Mouse (Mus musculus) c-Kit-positive CD71-negative TER-119-negative erythroid progenitor cells, embryonic 14.5 days (primary cell): ENCODE results near the gene Rimklb.
A peak's percentile ranks its signal among the peaks of the same experiment; 100 is the strongest.
"Not testable (repeated sequence)": the region's sequence is repeated elsewhere in the genome, so short reads cannot be mapped to it uniquely, and the experiment has no call there.

Experiments
- DNase-seq: peaks from one replicate; pipeline ENCODE4 v3.0.0-alpha.2; 2013; ENCODE audit warnings: low read depth

Rimklb gene

DNA sequence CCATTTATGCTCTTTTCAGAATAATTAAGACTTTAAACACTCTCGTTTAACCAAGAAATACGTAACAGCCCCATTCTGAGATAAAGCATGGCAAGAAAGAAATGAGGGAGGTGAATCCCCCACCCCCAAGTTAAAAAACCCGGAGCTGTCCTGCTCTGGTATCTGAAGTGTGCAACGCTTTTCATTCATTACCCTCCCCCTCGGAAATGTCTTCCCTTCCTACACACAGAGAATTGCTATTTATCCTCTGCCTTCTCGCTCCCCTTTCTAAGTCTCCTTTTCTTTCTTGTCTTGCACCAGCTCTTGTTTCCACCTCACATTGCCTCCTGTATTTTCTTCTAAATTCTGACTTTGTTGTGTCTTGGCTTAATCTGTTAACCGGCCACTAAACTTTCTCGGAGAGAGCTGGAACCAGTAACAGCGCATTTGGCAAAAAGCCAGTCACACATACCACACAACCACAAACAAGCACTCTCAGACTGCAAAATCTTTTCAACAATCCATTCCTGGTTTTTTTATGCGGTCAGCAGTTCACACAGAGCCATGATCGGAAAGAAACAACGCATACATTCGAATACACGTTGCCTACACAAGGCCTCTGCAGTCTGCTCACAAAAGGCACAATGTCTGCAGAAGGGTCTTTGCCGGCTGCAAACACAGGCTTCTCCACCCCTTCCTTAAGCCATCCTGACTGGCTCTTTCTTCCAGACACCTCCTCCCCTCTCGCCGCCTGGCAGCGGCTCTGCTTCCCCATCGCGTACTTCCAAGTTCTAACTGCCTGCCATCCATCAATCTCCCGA is 3.3 kb downstream of the Rimklb start:
- DNase-seq: no peak

- DNase-seq: no peak
Measured at GRCm38 (mm10) chr6:122493799-122494472, 4.6 kb downstream of the Rimklb start.

DNA sequence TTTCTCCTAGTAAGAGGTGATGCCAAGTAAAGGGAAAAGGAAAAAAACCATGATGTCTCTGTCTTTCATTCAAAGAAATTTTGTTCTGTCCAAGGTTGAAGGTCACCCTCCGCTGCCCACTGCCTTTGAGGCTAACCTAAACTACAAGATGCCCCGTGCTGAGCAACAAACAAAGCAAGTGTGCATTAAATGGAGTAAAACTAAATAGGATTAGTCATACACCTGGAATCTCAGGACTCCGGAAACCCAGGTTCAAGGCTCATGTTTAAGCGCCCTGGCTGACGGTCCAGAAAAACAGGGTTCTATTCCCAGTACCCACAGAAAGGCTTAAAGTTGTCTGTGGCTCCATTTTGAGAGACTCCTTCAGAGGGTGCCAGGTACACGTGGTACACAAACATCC is 6.1 kb downstream of the Rimklb start:
- DNase-seq: no peak

- peak; percentile 20 for DNase-seq
Measured at GRCm38 (mm10) chr6:122491557-122491956, 7.0 kb downstream of the Rimklb start.

DNA sequence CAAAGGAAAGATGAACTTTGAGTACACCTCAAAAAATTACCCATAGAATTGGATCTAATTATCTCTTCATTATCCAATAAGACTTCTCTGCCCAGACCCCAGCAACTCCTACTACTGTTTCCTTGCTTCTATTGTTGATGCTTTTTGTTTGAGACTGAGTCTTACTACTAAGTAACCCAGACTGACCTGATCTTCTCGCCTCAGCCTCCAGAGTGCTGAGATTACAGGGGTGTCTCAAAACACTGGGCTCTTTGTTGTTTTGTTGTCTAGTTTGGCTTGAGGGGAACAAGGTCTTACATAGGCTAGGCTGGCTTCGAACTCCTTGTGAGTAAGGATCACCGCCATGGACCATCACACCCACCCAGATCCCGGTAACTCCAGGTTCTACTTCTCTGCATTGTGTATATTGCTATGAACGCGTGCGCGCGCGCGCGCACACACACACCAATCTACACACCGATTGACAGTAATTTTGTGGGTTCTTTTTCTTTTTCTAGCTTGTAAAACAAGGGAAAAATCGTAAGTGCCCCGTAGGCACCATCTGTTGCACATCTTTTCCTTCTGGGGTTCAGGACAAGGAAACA is 7.5 kb downstream of the Rimklb start:
- no peak for DNase-seq

- no peak for DNase-seq
Measured at GRCm38 (mm10) chr6:122486297-122487117, 12.1 kb downstream of the Rimklb start.

GRCm38 (mm10) chr6:122485401-122486296 is 12.9 kb downstream of the Rimklb start:
- DNase-seq: no peak

DNA sequence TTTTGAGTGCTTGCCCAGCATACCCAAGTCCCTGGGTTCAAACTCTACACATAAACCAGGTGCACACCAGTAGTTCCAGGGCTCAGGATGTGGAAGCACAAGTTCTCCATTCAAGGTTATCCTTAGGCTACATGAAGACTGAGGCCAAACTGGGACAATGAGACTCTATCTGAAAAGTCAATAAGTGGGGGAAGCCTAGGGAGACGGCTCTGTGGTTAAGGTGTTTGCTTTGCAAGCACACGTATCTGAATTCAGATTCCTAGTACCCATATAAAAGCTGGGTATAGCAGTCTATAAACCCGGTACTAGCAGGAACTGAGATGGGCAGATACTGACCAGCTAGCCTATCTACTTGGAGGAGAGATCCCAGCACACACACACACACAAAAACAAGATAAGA is 20.5 kb downstream of the Rimklb start:
- DNase-seq: no peak

- DNase-seq: not testable (repeated sequence)
Measured at GRCm38 (mm10) chr6:122471461-122471860, 27.1 kb downstream of the Rimklb start.

DNA sequence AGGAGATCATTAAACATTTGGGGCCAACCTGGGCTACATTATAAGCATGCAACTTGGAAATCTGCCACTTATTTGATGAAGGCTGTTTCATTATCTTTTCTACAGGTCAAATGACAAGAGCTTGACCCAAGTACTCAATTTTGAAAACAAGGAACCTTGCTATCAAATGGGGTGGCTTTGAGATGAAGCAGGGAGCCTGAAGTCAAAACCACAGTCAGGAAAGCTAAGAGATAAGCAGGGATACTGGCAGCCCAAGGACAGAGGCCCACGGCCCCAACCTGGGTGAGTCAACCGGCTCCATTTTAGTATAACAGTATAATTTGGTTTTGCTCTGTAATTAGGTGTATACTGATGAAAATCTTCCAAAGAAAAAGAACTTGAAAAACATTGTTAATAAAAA is 28.3 kb downstream of the Rimklb start:
- no peak for DNase-seq

DNA sequence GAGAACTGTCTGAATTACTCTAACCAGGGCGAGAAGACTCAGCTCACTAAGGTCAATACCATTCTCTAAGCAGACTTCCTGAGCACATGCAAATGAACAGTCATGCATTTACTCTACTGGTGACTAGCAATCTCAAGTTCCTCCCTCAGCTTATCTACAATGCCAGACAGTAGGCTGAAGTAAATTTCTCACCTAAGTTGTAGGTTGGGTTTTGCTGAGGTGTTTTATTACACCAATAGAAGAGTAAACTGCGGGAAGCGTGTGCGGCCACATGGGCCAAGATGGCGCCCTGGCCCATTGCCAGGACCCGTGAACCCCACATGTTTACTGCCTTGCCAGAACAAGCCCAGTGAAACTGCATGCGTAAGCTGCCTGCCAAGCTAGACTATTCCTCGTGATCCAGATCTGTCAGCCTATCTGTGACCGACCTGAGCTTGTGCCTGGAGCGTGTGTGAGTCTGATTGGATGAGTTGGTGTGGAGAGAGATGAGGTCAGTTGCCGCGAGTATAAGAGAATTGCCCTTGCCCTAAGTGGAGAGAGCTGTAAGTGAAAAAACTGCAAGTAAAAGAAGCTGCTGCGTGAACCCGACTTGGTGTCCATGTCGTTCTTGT is 29.4 kb downstream of the Rimklb start:
- DNase-seq: no peak

DNA sequence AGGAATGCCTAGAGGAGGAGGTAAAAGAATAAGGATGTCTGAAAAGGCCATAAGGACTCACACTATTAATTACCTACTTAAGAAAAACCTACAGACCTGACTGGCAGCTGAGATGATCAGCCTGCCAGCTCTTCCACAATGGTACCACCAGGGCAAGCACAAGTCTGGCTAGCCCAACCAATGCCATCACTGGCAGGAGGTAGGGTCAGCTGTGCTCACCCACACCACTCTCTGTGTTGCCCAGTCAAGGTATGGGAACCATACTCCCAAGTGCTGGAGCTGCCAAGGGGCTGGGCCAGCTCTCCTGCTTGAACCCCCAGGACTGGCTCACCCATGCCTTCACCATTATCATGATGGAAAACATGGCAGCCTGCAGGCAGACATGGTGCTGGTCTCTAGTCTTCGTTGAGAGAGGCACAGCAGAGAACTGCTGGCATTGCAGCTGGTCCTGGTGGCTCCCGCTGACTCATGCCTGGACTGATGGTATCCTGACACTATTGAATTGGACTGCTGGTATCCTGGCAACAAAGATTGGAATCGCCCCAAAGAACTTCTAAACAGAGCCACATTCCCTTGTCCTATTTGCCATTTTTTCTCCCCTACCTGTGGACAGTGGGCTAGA is 32.4 kb downstream of the Rimklb start:
- DNase-seq: no peak

DNA sequence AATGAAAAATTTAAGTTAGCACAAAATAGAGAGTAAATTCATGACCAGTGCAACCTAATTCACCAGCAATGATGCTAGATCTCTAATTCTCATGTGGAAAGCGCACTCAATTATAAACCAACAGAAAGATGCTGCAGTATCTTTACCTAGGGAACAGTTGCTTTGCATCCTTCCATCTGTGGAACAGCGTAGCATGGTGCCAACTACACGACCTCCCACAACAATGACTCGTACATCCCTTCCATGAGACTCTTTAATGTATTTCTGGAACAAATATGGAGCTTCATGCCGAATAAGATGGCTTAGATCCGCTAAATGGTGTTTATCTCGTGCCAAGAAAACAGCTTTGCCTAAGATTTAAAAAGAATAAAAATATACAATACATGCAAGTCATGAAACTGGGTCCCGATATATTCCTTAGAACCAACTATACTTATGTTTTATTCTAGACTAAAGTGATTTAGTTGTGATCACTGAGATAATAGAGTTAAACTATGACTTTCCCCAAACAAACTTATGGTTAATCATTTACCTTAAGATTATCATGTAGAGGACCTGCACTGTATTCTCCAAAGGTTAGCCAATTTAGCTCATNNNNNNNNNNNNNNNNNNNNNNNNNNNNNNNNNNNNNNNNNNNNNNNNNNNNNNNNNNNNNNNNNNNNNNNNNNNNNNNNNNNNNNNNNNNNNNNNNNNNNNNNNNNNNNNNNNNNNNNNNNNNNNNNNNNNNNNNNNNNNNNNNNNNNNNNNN is 39.4 kb downstream of the Rimklb start:
- no peak for DNase-seq

- no peak for DNase-seq
Measured at GRCm38 (mm10) chr6:122447848-122448247, 50.7 kb downstream of the Rimklb start.

DNA sequence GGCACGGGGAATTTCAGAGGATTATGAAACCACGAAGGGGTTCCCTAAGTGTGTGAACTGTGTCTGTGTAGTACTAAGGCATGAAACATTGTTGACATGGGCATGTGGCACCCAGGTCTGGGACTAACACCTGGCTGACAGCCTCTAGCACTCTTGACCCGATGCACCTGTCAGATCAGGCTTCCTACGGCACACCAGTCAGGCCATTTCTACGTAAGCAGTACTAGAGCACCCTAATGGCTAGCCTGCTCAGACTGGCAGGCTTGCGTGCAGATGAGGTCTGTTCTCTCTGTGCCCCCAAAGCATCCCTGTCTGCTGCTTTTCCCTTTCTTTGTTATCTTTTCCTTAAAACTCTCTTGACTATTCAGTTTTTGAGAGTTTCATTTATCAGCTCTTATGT is 53.3 kb downstream of the Rimklb start:
- DNase-seq: no peak

GRCm38 (mm10) chr6:122440632-122441226 is 57.8 kb downstream of the Rimklb start:
- DNase-seq: no peak

- no peak for DNase-seq
Measured at GRCm38 (mm10) chr6:122439249-122439648, 59.3 kb downstream of the Rimklb start.

- DNase-seq: no peak
Measured at GRCm38 (mm10) chr6:122435270-122435669, 63.3 kb downstream of the Rimklb start.

DNA sequence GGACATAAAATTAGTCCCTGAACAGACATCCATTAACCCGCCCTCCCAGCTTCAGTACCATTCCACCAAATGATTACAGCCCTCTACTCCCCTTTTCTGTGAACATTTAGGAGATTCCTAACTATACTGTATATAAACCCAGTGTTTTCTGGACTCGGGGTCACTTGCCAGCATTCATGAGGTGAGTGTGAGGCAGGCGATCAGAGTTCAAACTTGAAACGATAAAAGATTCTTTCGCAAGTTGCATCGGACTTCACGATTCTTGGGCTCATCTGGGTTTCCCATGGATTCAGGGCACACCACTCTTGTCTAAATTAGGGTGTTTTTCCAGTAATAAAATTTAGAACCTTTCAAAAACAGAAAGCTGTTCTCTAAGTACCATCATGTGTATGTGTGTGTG is 71.1 kb downstream of the Rimklb start:
- no peak for DNase-seq
